Mouse (Mus musculus) intestine, embryonic 16.5 days (tissue): ENCODE results near the gene Gorab. TPM values are rescaled to one million over a fixed set of nuclear protein-coding genes. Genes with fewer than 3 reads are reported as not detected.

Experiments used
- ATAC-seq: fragments of 200-750 bp; cut with Nextera tagmentation; 2 replicates; pipeline ENCODE4 v1.8.0; 2017; ENCODE audit warnings: moderate TSS enrichment, moderate library complexity
- H3K27ac ChIP-seq: fragments of 300-500 bp; sonication (generic); 2 replicates; pipeline ENCODE4 v1.5.1; 2014; ENCODE audit warnings: mild to moderate bottlenecking, low read length
- H3K27me3 ChIP-seq: fragments of 300-500 bp; sonication (generic); replicated peaks from 2 replicates; pipeline ENCODE4 v1.6.1; 2014; ENCODE audit warnings: low read length, control low read depth, mixed read lengths; ENCODE audit not compliant: control insufficient read depth, insufficient read depth
- H3K36me3 ChIP-seq: fragments of 300-500 bp; sonication (generic); 2 replicates; pipeline ENCODE4 v1.6.1; 2014; ENCODE audit warnings: low read length, control low read depth; ENCODE audit not compliant: control insufficient read depth, insufficient read depth
- H3K4me1 ChIP-seq: fragments of 300-500 bp; sonication (generic); 2 replicates; pipeline ENCODE4 v1.6.1; 2014; ENCODE audit warnings: low read length, control low read depth, mixed read lengths; ENCODE audit not compliant: control insufficient read depth, insufficient read depth
- H3K4me2 ChIP-seq: fragments of 300-500 bp; sonication (generic); 2 replicates; pipeline ENCODE4 v1.6.1; 2014; ENCODE audit warnings: low read depth, low read length, control low read depth
- H3K4me3 ChIP-seq: fragments of 300-500 bp; sonication (generic); 2 replicates; pipeline ENCODE4 v1.5.1; 2014; ENCODE audit warnings: mild to moderate bottlenecking, low read length
- H3K9ac ChIP-seq: fragments of 300-500 bp; sonication (generic); 2 replicates; pipeline ENCODE4 v1.6.1; 2014; ENCODE audit warnings: low read depth, low read length
- H3K9me3 ChIP-seq: fragments of 300-500 bp; sonication (generic); 2 replicates; pipeline ENCODE4 v1.6.1; 2016; ENCODE audit warnings: low read length, control low read depth; ENCODE audit not compliant: control insufficient read depth
- WGBS: fragments of 180-500 bp; shearing (Covaris S2); extraction: QIAGEN DNeasy Blood & Tissue Kit; methylation state at CpG from one replicate; pipeline ENCODE4 v1.1.7; 2014; 5-methylcytosine and 5-hydroxymethylcytosine counted together
- polyA plus RNA-seq: library from polyadenylated mRNA; unstranded; fragments of >200 nt; fragmentation: Nextera tagmentation; extraction: Ambion mirVana; gene quantifications from 2 replicates; pipeline ENCODE4 v1.2.1, GENCODE M21; 2015

Gorab gene
- polyA plus RNA-seq, 1 experiment from 2014 or later = 16.6 TPM

DNA sequence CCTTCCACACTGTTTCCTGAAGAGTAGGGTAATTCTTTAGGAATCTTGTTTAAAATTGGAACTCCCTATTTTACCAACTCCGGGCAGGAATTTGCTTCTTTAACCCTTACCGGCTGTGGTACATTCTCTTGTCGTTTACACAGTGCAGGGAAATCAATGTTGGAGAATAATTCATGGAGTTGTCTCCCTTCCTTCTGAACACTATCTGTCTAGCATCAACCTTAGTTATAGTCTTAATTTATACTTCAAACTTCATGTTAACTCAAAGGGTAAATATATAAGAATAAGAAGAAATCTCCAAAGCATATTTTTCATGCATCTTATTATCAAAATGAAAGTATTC, 64.3 kb downstream of the Gorab start:
- 41% methylated on average over 3 of the region's 3 CpGs for WGBS
- H3K36me3 ChIP-seq = no peaks in the 10 kb centered on the region
- H3K9ac ChIP-seq = no peak overlapping the region
- no peaks in the 10 kb centered on the region for H3K27me3 ChIP-seq
- H3K27ac ChIP-seq = no peak overlapping the region
- H3K9me3 ChIP-seq = no peaks in the 10 kb centered on the region
- H3K4me2 ChIP-seq = no peak overlapping the region
- ATAC-seq = no peak
- H3K4me3 ChIP-seq = no peak overlapping the region
- H3K4me1 ChIP-seq = no peaks in the 10 kb centered on the region

DNA sequence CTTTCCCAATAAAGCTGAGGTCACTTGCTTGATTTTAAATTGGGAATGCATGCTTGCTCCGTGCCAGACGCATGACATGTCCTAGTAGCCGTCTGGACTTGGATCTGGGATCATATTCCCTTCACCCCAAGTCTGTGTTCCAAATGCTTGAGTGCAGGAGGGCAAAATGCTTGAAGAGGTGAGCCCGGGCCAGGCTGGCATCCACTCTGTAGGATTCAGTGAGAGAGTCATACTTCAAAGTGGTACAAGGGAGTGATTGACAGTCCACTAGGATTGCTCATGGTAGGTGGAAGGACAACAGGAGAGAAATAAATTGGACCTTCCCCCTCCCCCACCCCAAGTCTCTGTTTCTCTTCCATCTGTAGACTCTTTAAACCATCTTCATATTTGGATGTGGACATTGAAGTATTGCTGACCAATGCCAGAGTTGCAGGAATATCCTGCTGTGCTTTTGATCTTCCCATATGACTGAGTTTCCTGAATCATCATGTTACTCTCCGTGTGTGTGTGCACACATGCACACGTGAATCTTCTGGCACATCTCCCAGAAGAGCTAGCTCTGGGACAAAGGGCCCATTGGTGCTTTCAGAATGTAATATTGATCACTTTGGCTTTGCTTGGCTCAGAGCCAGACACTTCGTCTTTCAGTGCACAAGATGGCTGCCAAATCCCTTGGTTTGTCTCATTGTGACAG, 64.8 kb downstream of the Gorab start:
- ATAC-seq = no peak
- 68% methylated on average over 7 of the region's 7 CpGs for WGBS
- Histone ChIP-seq H3K4me2 (no peak overlapping the region), H3K4me1 (no peaks in the 10 kb centered on the region), H3K9ac (no peak overlapping the region), H3K27me3 (no peaks in the 10 kb centered on the region), H3K4me3 (no peak overlapping the region), H3K36me3 (no peaks in the 10 kb centered on the region), H3K27ac (no peak overlapping the region), H3K9me3 (no peaks in the 10 kb centered on the region)

DNA sequence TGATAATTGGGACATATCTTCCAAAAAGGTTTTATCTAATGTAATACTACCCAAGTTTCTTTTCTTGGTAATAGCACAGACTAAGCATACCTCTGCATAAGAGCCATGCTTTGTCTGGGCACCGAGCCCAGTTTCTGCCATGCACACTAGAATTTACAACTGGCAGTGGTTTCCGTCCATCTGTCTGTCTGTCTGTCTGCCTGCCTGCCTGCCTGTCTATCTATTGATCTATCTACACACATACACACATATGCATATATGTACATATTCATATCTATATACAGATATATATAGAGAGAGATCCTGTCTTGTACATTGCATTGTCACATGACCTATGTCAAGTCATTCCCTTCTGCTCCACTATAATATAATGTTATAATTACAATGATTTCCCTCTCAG, 65.6 kb downstream of the Gorab start:
- Histone ChIP-seq H3K9me3 (no peaks in the 10 kb centered on the region), H3K4me2 (no peak overlapping the region), H3K27me3 (no peaks in the 10 kb centered on the region), H3K9ac (no peak overlapping the region), H3K4me1 (no peaks in the 10 kb centered on the region), H3K4me3 (no peak overlapping the region), H3K36me3 (no peaks in the 10 kb centered on the region), H3K27ac (no peak overlapping the region)
- no peak for ATAC-seq
- WGBS = 75% methylated on average over 2 of the region's 2 CpGs

Other genes with a start within 250 kb of the Gorab start
- gene Prrx1, start 90.0 kb downstream of the Gorab start, polyA plus RNA-seq = 5.7 and 7.9 TPM in 2 replicates